Mouse (Mus musculus): ENCODE data around the gene Aacs. TPM values are rescaled to one million over a fixed set of nuclear protein-coding genes. Genes with fewer than 3 reads are reported as not detected.
A peak's percentile ranks its signal among the peaks of the same experiment; 100 is the strongest.

Aacs gene
- total and polyA plus RNA-seq, 2 experiments from 2014 or later: 4.8 to 13.9 TPM

- H3K36me3 ChIP-seq (replicated peaks; ENCODE audit: control insufficient read depth, insufficient read depth, low read length): peaks cover 37% of the 10 kb centered on the region
- no peak for ATAC-seq (ENCODE audit: insufficient read depth, low read depth)
Observed at GRCm38 (mm10) chr5:125456100-125456499, 19.5 kb upstream of the Aacs start.

GRCm38 (mm10) chr5:125457538-125457937, 18.1 kb upstream of the Aacs start:
- ATAC-seq (ENCODE audit: insufficient read depth, low read depth) (no peak), DNase-seq (ENCODE audit: low spot score) (no peak)
- TF ChIP-seq EP300 (IDR thresholded peaks at IDR 0.05; ENCODE audit: low read depth): no peak
- no peak for TF ChIP-seq CTCF (IDR thresholded peaks at IDR 0.05; ENCODE audit: low read depth)
- Histone ChIP-seq H3K36me3 (replicated peaks; ENCODE audit: control insufficient read depth, insufficient read depth, low read length) (peaks cover 29% of the 10 kb centered on the region), H3K4me1 (ENCODE audit: control insufficient read depth, insufficient read depth) (no peaks in the 10 kb centered on the region), H3K27me3 (ENCODE audit: control insufficient read depth, insufficient read depth, low read length) (no peaks in the 10 kb centered on the region), H3K4me3 (ENCODE audit: low read depth, low read length) (no peak overlapping the region), H3K4me2 (ENCODE audit: low read depth, low read length) (no peak overlapping the region), H3K9me3 (replicated peaks; ENCODE audit: control insufficient read depth, low read length) (no peaks in the 10 kb centered on the region), H3K27ac (ENCODE audit: low read depth) (no peak overlapping the region), H3K9ac (replicated peaks; ENCODE audit: low read depth, low read length) (no peak overlapping the region)
- 74% methylated on average over 6 of the region's 6 CpGs for WGBS

More at GRCm38 (mm10) chr5:125456100-125456499, 19.5 kb upstream of the Aacs start:
- no peak for DNase-seq (ENCODE audit: low spot score)
- Histone ChIP-seq H3K9ac (replicated peaks; ENCODE audit: low read depth, low read length) (no peak overlapping the region), H3K4me3 (ENCODE audit: low read depth, low read length) (no peak overlapping the region), H3K4me2 (ENCODE audit: low read depth, low read length) (no peak overlapping the region), H3K27me3 (ENCODE audit: control insufficient read depth, insufficient read depth, low read length) (no peaks in the 10 kb centered on the region), H3K9me3 (replicated peaks; ENCODE audit: control insufficient read depth, low read length) (no peaks in the 10 kb centered on the region), H3K4me1 (ENCODE audit: control insufficient read depth, insufficient read depth) (no peaks in the 10 kb centered on the region), H3K27ac (ENCODE audit: low read depth) (no peak overlapping the region)
- 83% methylated on average over 6 of the region's 6 CpGs for WGBS
- no peak for TF ChIP-seq CTCF (IDR thresholded peaks at IDR 0.05; ENCODE audit: low read depth)
- TF ChIP-seq EP300 (IDR thresholded peaks at IDR 0.05; ENCODE audit: low read depth): no peak

- Histone ChIP-seq H3K4me1 (ENCODE audit: control insufficient read depth, insufficient read depth) (0 out of 2 replicates have a peak, but pooled peaks cover 5% of the 10 kb centered on the region), H3K4me2 (ENCODE audit: low read depth, low read length) (no peak overlapping the region), H3K27me3 (ENCODE audit: control insufficient read depth, insufficient read depth, low read length) (no peaks in the 10 kb centered on the region), H3K27ac (ENCODE audit: low read depth) (no peak overlapping the region), H3K4me3 (ENCODE audit: low read depth, low read length) (no peak overlapping the region), H3K9ac (replicated peaks; ENCODE audit: low read depth, low read length) (no peak overlapping the region), H3K9me3 (replicated peaks; ENCODE audit: control insufficient read depth, low read length) (no peaks in the 10 kb centered on the region), H3K36me3 (replicated peaks; ENCODE audit: control insufficient read depth, insufficient read depth, low read length) (peaks cover 7% of the 10 kb centered on the region; the same call in 1 of the 2 replicates)
- TF ChIP-seq CTCF (IDR thresholded peaks at IDR 0.05; ENCODE audit: low read depth): no peak; the same call in 1 of the 2 replicates
- TF ChIP-seq EP300 (IDR thresholded peaks at IDR 0.05; ENCODE audit: low read depth): no peak
- ATAC-seq (ENCODE audit: insufficient read depth, low read depth) (no peak), DNase-seq (ENCODE audit: low spot score) (no peak)
- WGBS: 80% methylated on average over 3 of the region's 3 CpGs
Observed at GRCm38 (mm10) chr5:125460574-125460973, 15.0 kb upstream of the Aacs start.

- H3K4me3 ChIP-seq (ENCODE audit: low read depth, low read length): no peak overlapping the region
- H3K4me1 ChIP-seq (ENCODE audit: control insufficient read depth, insufficient read depth): 0 out of 2 replicates have a peak, but pooled peaks cover 5% of the 10 kb centered on the region
- TF ChIP-seq EP300 (IDR thresholded peaks at IDR 0.05; ENCODE audit: low read depth) (no peak), CTCF (IDR thresholded peaks at IDR 0.05; ENCODE audit: low read depth) (peak; percentile 66)
- no peak overlapping the region for H3K4me2 ChIP-seq (ENCODE audit: low read depth, low read length)
- H3K9me3 ChIP-seq (replicated peaks; ENCODE audit: control insufficient read depth, low read length): no peaks in the 10 kb centered on the region
- H3K27ac ChIP-seq (ENCODE audit: low read depth): no peak overlapping the region
- ATAC-seq (ENCODE audit: insufficient read depth, low read depth) (no peak), DNase-seq (ENCODE audit: low spot score) (no peak)
- 27% methylated on average over 10 of the region's 10 CpGs for WGBS
- no peak overlapping the region for H3K9ac ChIP-seq (replicated peaks; ENCODE audit: low read depth, low read length)
- no peaks in the 10 kb centered on the region for H3K36me3 ChIP-seq (replicated peaks; ENCODE audit: control insufficient read depth, insufficient read depth, low read length)
- no peaks in the 10 kb centered on the region for H3K27me3 ChIP-seq (ENCODE audit: control insufficient read depth, insufficient read depth, low read length)
Observed at GRCm38 (mm10) chr5:125461868-125462445, 13.7 kb upstream of the Aacs start.

- WGBS: 36% methylated on average over 7 of the region's 7 CpGs
- H3K27ac ChIP-seq (ENCODE audit: low read depth): no peak overlapping the region
Observed at GRCm38 (mm10) chr5:125465192-125465591, 10.4 kb upstream of the Aacs start.

GRCm38 (mm10) chr5:125465701-125466106, 9.9 kb upstream of the Aacs start:
- H3K27ac ChIP-seq (ENCODE audit: low read depth): no peak overlapping the region
- ATAC-seq (ENCODE audit: insufficient read depth, low read depth) (peak; percentile 100), DNase-seq (ENCODE audit: low spot score) (peak; percentile 95)
- no peaks in the 10 kb centered on the region for H3K9me3 ChIP-seq (replicated peaks; ENCODE audit: control insufficient read depth, low read length)
- no peaks in the 10 kb centered on the region for H3K27me3 ChIP-seq (ENCODE audit: control insufficient read depth, insufficient read depth, low read length)
- under 1% methylated on average over 25 of the region's 25 CpGs for WGBS
- 0 out of 2 replicates have a peak, but pooled peaks cover 5% of the 10 kb centered on the region for H3K4me1 ChIP-seq (ENCODE audit: control insufficient read depth, insufficient read depth)
- TF ChIP-seq EP300 (IDR thresholded peaks at IDR 0.05; ENCODE audit: low read depth) (no peak), CTCF (IDR thresholded peaks at IDR 0.05; ENCODE audit: low read depth) (no peak)
- no peaks in the 10 kb centered on the region for H3K36me3 ChIP-seq (replicated peaks; ENCODE audit: control insufficient read depth, insufficient read depth, low read length)
- H3K9ac ChIP-seq (replicated peaks; ENCODE audit: low read depth, low read length): no peak overlapping the region
- peak overlapping the region; percentile 26 for H3K4me3 ChIP-seq (ENCODE audit: low read depth, low read length)
- peak overlapping the region; percentile 49 for H3K4me2 ChIP-seq (ENCODE audit: low read depth, low read length)

More at GRCm38 (mm10) chr5:125465192-125465591, 10.4 kb upstream of the Aacs start:
- no peaks in the 10 kb centered on the region for H3K36me3 ChIP-seq (replicated peaks; ENCODE audit: control insufficient read depth, insufficient read depth, low read length)
- no peaks in the 10 kb centered on the region for H3K27me3 ChIP-seq (ENCODE audit: control insufficient read depth, insufficient read depth, low read length)
- no peak overlapping the region for H3K9ac ChIP-seq (replicated peaks; ENCODE audit: low read depth, low read length)
- H3K9me3 ChIP-seq (replicated peaks; ENCODE audit: control insufficient read depth, low read length): no peaks in the 10 kb centered on the region
- H3K4me2 ChIP-seq (ENCODE audit: low read depth, low read length): peak overlapping the region; percentile 49
- TF ChIP-seq EP300 (IDR thresholded peaks at IDR 0.05; ENCODE audit: low read depth) (no peak), CTCF (IDR thresholded peaks at IDR 0.05; ENCODE audit: low read depth) (no peak)
- 0 out of 2 replicates have a peak, but pooled peaks cover 5% of the 10 kb centered on the region for H3K4me1 ChIP-seq (ENCODE audit: control insufficient read depth, insufficient read depth)
- ATAC-seq (ENCODE audit: insufficient read depth, low read depth) (no peak), DNase-seq (ENCODE audit: low spot score) (no peak)
- peak overlapping the region; percentile 26 for H3K4me3 ChIP-seq (ENCODE audit: low read depth, low read length)

Data from heart, postnatal 0 days (tissue).